Mouse (Mus musculus): ENCODE results near the gene Fbxo11. TPM values are rescaled to one million over a fixed set of nuclear protein-coding genes. Genes with fewer than 3 reads are reported as not detected.
"Not testable (repeated sequence)": the region's sequence is repeated elsewhere in the genome, so short reads cannot be mapped to it uniquely, and the experiment has no call there.

Fbxo11 gene
- polyA plus RNA-seq, 1 experiment: 110 TPM

DNA sequence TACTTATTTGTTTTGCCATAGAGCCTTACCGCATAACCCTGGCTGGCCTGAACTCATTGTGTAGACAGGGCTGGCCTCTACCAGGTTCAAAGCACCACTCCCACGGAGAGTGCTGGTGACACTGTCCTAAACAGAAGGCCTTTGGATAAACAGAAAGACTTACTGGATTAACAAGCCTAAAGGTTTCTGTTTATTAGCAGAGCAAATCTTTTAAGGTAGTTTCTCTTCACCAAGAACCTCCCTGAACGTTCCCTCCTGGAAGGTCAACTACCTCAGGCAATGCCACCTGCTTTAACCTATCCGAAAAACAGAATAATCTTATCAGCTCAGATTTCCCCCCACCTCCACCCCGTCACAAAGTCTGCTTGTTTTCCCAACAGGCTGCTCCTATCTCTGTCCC lies 92.2 kb downstream of the Fbxo11 start:
- Histone ChIP-seq H3K4me1 (ENCODE audit: control insufficient read depth, insufficient read depth, low read length) (no peaks in the 10 kb centered on the region; the same call in 1 of the 2 replicates), H3K27ac (ENCODE audit: insufficient read depth, low read length) (no peak overlapping the region), H3K4me3 (ENCODE audit: insufficient read depth, low read length) (no peak overlapping the region)
- TF ChIP-seq POLR2A (IDR thresholded peaks at IDR 0.05; ENCODE audit: low read depth, low read length) (no peak), CTCF (IDR thresholded peaks at IDR 0.05; ENCODE audit: borderline replicate concordance, insufficient read depth, low read length) (no peak)

- not testable (repeated sequence) for H3K4me1 ChIP-seq (ENCODE audit: control insufficient read depth, insufficient read depth, low read length); H3K27ac ChIP-seq (ENCODE audit: insufficient read depth, low read length); H3K4me3 ChIP-seq (ENCODE audit: insufficient read depth, low read length)
These were observed 93.1 kb downstream of the Fbxo11 start for GRCm38 (mm10) chr17:87971696-87972591.

DNA sequence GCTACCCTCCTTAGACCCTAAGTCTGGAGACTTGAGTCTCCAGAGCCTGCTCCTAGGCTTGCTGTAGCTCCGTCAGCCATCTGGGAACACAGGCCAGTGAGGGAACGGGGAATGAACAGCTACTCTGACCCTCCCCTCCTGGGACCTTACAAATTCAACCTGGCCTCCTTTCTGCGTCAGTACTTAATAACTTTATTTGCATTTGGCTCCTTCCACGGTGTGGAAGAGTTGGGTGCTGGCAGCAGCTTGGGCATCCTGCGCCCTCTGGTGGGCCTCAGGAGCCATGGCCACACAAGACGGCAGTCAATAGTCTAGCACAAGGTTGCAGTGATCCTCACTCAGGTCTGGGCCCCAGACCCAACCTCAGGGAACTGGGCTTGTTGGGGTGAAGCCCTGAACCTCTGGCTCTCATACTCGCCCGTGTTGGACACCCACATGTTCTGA lies 96.6 kb downstream of the Fbxo11 start:
- H3K4me1 ChIP-seq (ENCODE audit: control insufficient read depth, insufficient read depth, low read length); H3K4me3 ChIP-seq (ENCODE audit: insufficient read depth, low read length); H3K27ac ChIP-seq (ENCODE audit: insufficient read depth, low read length): not testable (repeated sequence)

DNA sequence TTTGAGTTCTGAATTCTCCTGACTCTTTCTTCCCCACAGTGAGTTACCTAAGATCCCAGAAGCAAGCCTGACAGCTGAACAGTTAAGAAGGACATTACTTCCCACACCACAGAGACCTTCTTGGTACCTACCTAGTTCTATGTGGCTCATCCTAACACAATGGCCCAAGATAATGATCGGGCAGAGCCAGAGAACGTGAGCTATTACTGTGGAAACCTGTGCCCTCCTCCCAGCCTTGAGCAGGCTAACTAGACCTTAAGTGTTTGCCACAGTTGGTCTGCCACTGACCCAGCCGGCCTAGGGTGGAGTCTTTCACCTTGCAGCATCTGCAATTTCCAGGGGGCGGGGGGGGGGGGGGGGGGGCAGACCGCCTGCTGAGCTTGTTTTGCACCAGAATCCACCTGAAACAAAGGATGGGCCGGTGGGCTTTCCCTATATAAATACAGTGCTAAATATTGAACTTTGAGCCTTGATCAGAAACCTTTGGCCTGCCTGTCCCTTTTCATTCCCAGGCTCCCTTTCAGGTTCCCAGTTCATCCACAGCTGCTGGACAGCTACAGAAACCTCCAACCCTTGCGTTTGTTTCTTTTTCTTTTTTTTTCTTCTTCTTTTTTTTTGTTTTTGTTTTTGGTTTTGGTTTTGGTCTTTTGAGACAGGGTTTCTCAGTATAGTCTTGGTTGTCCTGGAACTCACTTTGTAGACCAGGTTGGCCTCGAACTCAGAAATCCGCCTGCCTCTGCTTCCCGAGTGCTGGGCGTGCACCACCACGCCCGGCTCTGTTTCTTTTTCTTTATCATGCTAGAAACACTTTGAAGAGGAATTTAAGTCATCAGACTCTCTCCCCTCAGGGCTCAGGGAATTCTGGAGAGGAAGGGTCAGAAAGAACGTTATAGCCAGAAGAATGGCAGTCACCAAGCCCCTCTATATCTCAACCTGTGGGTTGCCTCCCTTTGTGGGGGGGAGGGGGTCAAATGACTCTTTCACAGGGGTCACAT lies 101.7 kb downstream of the Fbxo11 start:
- H3K4me1 ChIP-seq (ENCODE audit: control insufficient read depth, insufficient read depth, low read length): no peaks in the 10 kb centered on the region
- TF ChIP-seq POLR2A (IDR thresholded peaks at IDR 0.05; ENCODE audit: low read depth, low read length) (no peak), CTCF (IDR thresholded peaks at IDR 0.05; ENCODE audit: borderline replicate concordance, insufficient read depth, low read length) (no peak)
- H3K27ac ChIP-seq (ENCODE audit: insufficient read depth, low read length): no peak overlapping the region
- H3K4me3 ChIP-seq (ENCODE audit: insufficient read depth, low read length): no peak overlapping the region

GRCm38 (mm10) chr17:87959931-87960330 lies 105.2 kb downstream of the Fbxo11 start:
- H3K27ac ChIP-seq (ENCODE audit: insufficient read depth, low read length); H3K4me3 ChIP-seq (ENCODE audit: insufficient read depth, low read length); H3K4me1 ChIP-seq (ENCODE audit: control insufficient read depth, insufficient read depth, low read length): not testable (repeated sequence)

- not testable (repeated sequence) for H3K4me1 ChIP-seq (ENCODE audit: control insufficient read depth, insufficient read depth, low read length); H3K4me3 ChIP-seq (ENCODE audit: insufficient read depth, low read length); H3K27ac ChIP-seq (ENCODE audit: insufficient read depth, low read length)
These were observed 105.7 kb downstream of the Fbxo11 start for GRCm38 (mm10) chr17:87959406-87959805.

DNA sequence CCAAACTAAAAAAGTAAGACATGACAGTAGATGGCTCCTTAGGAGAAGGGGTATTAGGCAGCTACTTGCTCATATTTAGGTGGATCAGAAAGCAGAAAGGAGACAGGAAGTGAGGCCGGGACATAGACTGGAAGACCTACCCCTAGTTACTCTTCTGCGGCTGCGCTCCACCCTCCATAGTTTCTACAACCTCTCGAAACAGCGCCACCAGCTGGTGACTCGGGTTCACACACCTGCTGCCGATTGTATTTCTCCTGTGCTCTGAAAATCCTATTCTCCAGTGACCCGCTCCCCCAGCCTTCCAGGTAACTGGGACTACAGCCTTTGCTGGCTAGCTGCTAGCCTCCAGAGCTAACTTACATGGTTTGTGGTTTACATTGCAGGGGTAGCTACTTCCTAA lies 106.8 kb downstream of the Fbxo11 start:
- H3K27ac ChIP-seq (ENCODE audit: insufficient read depth, low read length): no peak overlapping the region

GRCm38 (mm10) chr17:87957096-87957840 lies 107.8 kb downstream of the Fbxo11 start:
- H3K4me1 ChIP-seq (ENCODE audit: control insufficient read depth, insufficient read depth, low read length): no peaks in the 10 kb centered on the region
- H3K4me3 ChIP-seq (ENCODE audit: insufficient read depth, low read length): no peak overlapping the region
- TF ChIP-seq CTCF (IDR thresholded peaks at IDR 0.05; ENCODE audit: borderline replicate concordance, insufficient read depth, low read length) (no peak), POLR2A (IDR thresholded peaks at IDR 0.05; ENCODE audit: low read depth, low read length) (no peak)
- no peak overlapping the region for H3K27ac ChIP-seq (ENCODE audit: insufficient read depth, low read length)

More for the DNA sequence above, 106.8 kb downstream of the Fbxo11 start:
- Histone ChIP-seq H3K4me3 (ENCODE audit: insufficient read depth, low read length) (no peak overlapping the region), H3K4me1 (ENCODE audit: control insufficient read depth, insufficient read depth, low read length) (no peaks in the 10 kb centered on the region)
- no peak for TF ChIP-seq POLR2A (IDR thresholded peaks at IDR 0.05; ENCODE audit: low read depth, low read length)
- no peak for TF ChIP-seq CTCF (IDR thresholded peaks at IDR 0.05; ENCODE audit: borderline replicate concordance, insufficient read depth, low read length)

GRCm38 (mm10) chr17:87954618-87955124 lies 110.4 kb downstream of the Fbxo11 start:
- H3K4me3 ChIP-seq (ENCODE audit: insufficient read depth, low read length); H3K27ac ChIP-seq (ENCODE audit: insufficient read depth, low read length); H3K4me1 ChIP-seq (ENCODE audit: control insufficient read depth, insufficient read depth, low read length): not testable (repeated sequence)
